Mouse (Mus musculus) forebrain, postnatal 0 days (tissue): Measurements from ENCODE around the gene Mipep. TPM values are rescaled to one million over a fixed set of nuclear protein-coding genes. Genes with fewer than 3 reads are reported as not detected.
A peak's percentile ranks its signal among the peaks of the same experiment; 100 is the strongest.

Experiments
- ATAC-seq: fragments of 200-750 bp; cut with Nextera tagmentation; 2 replicates; pipeline ENCODE4 v1.8.0; 2017; ENCODE audit warnings: mild to moderate bottlenecking, moderate library complexity
- DNase-seq: peaks from one replicate; pipeline ENCODE4 v3.0.0-alpha.2; 2015
- H3K27ac ChIP-seq: fragments of 300-500 bp; sonication (generic); 2 replicates; pipeline ENCODE4 v1.5.1; 2014; ENCODE audit warnings: low read depth, mild to moderate bottlenecking, antibody characterized with exemption, low read length, moderate library complexity, mixed read lengths
- H3K27me3 ChIP-seq: fragments of 300-500 bp; sonication (generic); 2 replicates; pipeline ENCODE4 v1.6.1; 2014; ENCODE audit warnings: mild to moderate bottlenecking, low read length, mixed read lengths; ENCODE audit not compliant: insufficient read depth
- H3K36me3 ChIP-seq: fragments of 300-500 bp; sonication (generic); 2 replicates; pipeline ENCODE4 v1.6.1; 2014; ENCODE audit warnings: mild to moderate bottlenecking, moderate library complexity; ENCODE audit not compliant: insufficient read depth
- H3K4me1 ChIP-seq: fragments of 300-500 bp; sonication (generic); 2 replicates; pipeline ENCODE4 v1.6.1; 2014; ENCODE audit warnings: antibody characterized with exemption; ENCODE audit not compliant: insufficient read depth
- H3K4me2 ChIP-seq: fragments of 300-500 bp; sonication (generic); 2 replicates; pipeline ENCODE4 v1.6.1; 2014; ENCODE audit warnings: low read depth, mild to moderate bottlenecking, moderate library complexity
- H3K4me3 ChIP-seq: fragments of 300-500 bp; sonication (generic); 2 replicates; pipeline ENCODE4 v1.5.1; 2014; ENCODE audit warnings: low read depth, low read length, mixed read lengths
- H3K9ac ChIP-seq: fragments of 300-500 bp; sonication (generic); 2 replicates; pipeline ENCODE4 v1.6.1; 2014; ENCODE audit warnings: mild to moderate bottlenecking
- H3K9me3 ChIP-seq: fragments of 300-500 bp; sonication (generic); 2 replicates; pipeline ENCODE4 v1.6.1; 2016; ENCODE audit warnings: low read length
- CTCF ChIP-seq: sonication (generic); IDR thresholded peaks from 2 replicates; pipeline ENCODE4 v1.5.1; 2016; ENCODE audit warnings: antibody characterized with exemption, control low read depth, low read depth
- WGBS: fragments of 180-500 bp; shearing (Covaris S2); extraction: QIAGEN DNeasy Blood & Tissue Kit; methylation state at CpG from one replicate; pipeline ENCODE4 v1.1.7; 2014; 5-methylcytosine and 5-hydroxymethylcytosine counted together
- polyA plus RNA-seq: library from polyadenylated mRNA; unstranded; fragments of >200 nt; fragmentation: Nextera tagmentation; extraction: Ambion mirVana; gene quantifications from 2 replicates; pipeline ENCODE4 v1.2.1, GENCODE M21; 2015
- total RNA-seq: library from RNA; depleted of rRNA; stranded (reverse); fragments of >200 nt; gene quantifications from 2 replicates; pipeline ENCODE4 v1.2.3, GENCODE M21; 2014

Gene Mipep
- total and polyA plus RNA-seq, 2 experiments from 2014 or later: 19.4 to 27.4 TPM

DNA sequence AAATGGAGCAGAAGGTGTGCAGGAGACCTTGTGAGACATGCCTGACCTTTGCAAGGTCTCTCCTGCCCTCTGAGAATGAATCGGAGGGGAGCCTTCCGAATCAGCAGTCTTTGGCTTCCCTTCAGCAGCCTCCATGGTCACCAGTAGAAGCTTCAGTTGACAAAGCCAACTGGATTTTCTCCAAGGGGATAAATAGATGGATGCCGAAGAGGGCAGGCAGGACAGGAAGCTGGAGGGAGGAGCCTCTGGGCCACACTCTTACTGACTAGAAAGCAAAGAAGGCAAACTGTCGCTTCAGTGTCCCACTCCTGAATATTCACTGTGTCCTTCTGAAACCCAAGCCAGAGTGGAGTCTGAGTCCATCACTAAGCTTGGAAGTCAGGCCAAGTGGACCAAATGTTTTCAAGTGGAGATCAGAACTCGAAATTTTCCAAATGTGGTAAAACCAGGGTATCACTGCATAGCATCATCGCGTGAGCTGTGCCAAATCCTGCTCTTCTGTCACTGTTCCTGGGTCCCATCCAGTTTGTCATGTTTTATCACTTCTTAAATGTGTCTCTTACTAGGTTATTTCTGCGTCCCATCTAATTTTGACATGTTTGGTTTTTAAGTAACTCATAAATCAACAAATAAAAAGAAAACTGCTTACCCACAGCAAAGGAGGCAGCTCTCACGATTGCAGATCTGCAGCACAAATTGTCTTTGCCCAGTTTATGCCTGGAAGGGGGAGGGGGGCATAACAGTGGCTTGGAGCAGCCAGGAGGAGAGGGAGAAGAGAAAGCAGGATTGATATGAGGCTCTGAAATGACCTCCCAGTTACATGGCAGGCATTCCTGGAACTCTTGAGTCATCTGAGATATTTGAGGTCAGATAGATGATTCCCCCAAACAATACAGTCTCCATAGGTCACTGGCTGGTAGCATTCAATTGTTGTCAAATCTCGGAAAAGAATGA, 122.3 kb downstream of the Mipep start:
- peak; percentile 18; the same call in 1 of the 2 replicates for ATAC-seq
- Histone ChIP-seq H3K4me1 (no peaks in the 10 kb centered on the region), H3K9me3 (no peaks in the 10 kb centered on the region), H3K4me3 (no peak overlapping the region), H3K27me3 (no peaks in the 10 kb centered on the region), H3K9ac (no peak overlapping the region), H3K36me3 (peaks cover 9% of the 10 kb centered on the region), H3K4me2 (no peak overlapping the region), H3K27ac (no peak overlapping the region)
- WGBS: 75% methylated on average over 10 of the region's 10 CpGs
- TF ChIP-seq CTCF: no peak
- no peak for DNase-seq

DNA sequence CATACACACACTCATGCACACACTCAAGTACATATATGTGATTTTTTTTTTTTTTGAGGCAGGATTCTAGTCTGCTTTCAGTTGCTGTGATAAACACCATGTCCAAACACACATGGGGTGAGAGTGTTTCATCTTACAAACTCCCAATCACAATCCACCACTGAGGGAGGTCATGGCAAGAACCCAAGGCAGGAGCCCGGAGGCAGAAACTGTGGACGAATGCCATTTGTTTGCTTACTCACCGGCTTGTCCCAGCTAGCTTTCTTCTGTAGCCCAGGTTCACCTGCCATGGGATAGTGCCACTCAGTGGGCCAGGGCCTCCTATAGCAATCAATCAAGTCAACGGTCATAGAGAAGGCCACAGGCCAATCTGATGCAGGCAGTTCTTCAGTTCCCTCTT, 125.0 kb downstream of the Mipep start:
- Histone ChIP-seq H3K36me3 (peaks cover 3% of the 10 kb centered on the region), H3K4me2 (no peak overlapping the region), H3K9ac (no peak overlapping the region), H3K27me3 (no peaks in the 10 kb centered on the region), H3K4me1 (no peaks in the 10 kb centered on the region), H3K27ac (no peak overlapping the region), H3K4me3 (no peak overlapping the region), H3K9me3 (no peaks in the 10 kb centered on the region)
- no peak for TF ChIP-seq CTCF
- ATAC-seq (no peak), DNase-seq (no peak)
- WGBS: 87% methylated on average over 4 of the region's 4 CpGs

GRCm38 (mm10) chr14:60910506-60911444, 126.4 kb downstream of the Mipep start:
- WGBS: 89% methylated on average over 12 of the region's 12 CpGs
- no peak for TF ChIP-seq CTCF
- DNase-seq: no peak

DNA sequence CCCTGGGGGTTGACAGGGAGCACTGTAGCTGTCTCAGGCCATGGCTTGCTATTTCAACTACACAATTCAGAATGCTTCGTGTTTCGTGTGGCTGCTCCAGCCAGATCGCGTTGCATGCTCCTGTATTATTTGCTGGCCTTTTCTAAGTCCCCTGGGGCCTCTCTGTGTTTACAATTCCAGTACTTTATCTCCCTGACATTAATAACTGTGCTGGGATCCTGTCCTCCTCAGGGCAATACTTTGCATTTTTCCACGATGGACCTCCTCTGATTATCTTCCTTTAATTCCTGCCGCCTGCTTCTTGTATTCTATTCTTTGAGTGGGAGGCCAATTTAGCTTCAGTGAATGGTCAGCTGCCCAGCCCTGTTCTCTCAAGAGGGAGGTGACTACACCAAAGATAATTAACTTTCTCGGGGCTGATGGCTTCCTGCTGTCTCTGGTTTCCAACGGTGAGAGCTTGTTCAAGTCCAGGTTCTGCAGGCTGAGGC, 128.7 kb downstream of the Mipep start:
- H3K4me3 ChIP-seq: no peak overlapping the region
- no peaks in the 10 kb centered on the region for H3K36me3 ChIP-seq
- no peak for DNase-seq
- H3K27ac ChIP-seq: no peak overlapping the region
- no peak for ATAC-seq
- no peaks in the 10 kb centered on the region for H3K27me3 ChIP-seq
- TF ChIP-seq CTCF: no peak
- H3K4me2 ChIP-seq: no peak overlapping the region
- no peaks in the 10 kb centered on the region for H3K9me3 ChIP-seq
- 10% methylated on average over 8 of the region's 8 CpGs for WGBS
- no peaks in the 10 kb centered on the region for H3K4me1 ChIP-seq
- no peak overlapping the region for H3K9ac ChIP-seq

More at GRCm38 (mm10) chr14:60910506-60911444, 126.4 kb downstream of the Mipep start:
- Histone ChIP-seq H3K27me3 (no peaks in the 10 kb centered on the region), H3K4me1 (no peaks in the 10 kb centered on the region), H3K27ac (no peak overlapping the region), H3K9ac (no peak overlapping the region), H3K4me3 (no peak overlapping the region), H3K36me3 (no peaks in the 10 kb centered on the region), H3K9me3 (no peaks in the 10 kb centered on the region), H3K4me2 (no peak overlapping the region)
- 0 out of 2 replicates have a peak, but pooled peaks have one; percentile 27 for ATAC-seq

DNA sequence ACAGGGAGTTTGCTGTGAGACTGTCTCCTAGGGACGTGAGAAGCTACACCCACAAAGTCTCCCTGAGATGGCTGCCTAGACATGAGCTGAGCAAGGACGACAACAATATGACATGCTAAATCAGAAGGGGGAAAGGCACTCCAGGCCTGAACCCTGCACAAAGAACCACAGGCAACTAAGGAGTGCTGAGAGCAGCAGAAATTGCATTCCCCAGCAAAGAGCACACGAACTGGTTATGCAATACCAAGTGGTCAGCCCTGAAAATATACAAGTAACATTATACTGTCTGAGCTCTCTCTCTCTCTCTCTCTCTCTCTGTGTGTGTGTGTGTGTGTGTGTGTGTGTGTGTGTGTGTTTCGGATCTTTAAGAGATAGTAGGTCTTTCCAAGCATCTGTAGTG, 132.3 kb downstream of the Mipep start:
- H3K9ac ChIP-seq: no peak overlapping the region
- WGBS: 60% methylated on average over 4 of the region's 4 CpGs
- no peak for DNase-seq
- no peak for TF ChIP-seq CTCF
- H3K27me3 ChIP-seq: no peaks in the 10 kb centered on the region
- no peak overlapping the region for H3K4me3 ChIP-seq
- no peaks in the 10 kb centered on the region for H3K36me3 ChIP-seq
- no peaks in the 10 kb centered on the region for H3K9me3 ChIP-seq
- H3K4me2 ChIP-seq: no peak overlapping the region
- no peak overlapping the region for H3K27ac ChIP-seq
- no peak for ATAC-seq
- H3K4me1 ChIP-seq: no peaks in the 10 kb centered on the region

- DNase-seq: no peak
- H3K36me3 ChIP-seq: no peaks in the 10 kb centered on the region
- no peak for ATAC-seq
- no peak overlapping the region for H3K27ac ChIP-seq
- no peaks in the 10 kb centered on the region for H3K4me1 ChIP-seq
- no peak for TF ChIP-seq CTCF
- no peak overlapping the region for H3K9ac ChIP-seq
- H3K4me3 ChIP-seq: no peak overlapping the region
- 28% methylated on average over 1 of the region's 1 CpGs for WGBS
- no peak overlapping the region for H3K4me2 ChIP-seq
- no peaks in the 10 kb centered on the region for H3K9me3 ChIP-seq
- no peaks in the 10 kb centered on the region for H3K27me3 ChIP-seq
Measured at GRCm38 (mm10) chr14:60926011-60926410, 141.6 kb downstream of the Mipep start.

- no peak overlapping the region for H3K9ac ChIP-seq
- ATAC-seq (no peak), DNase-seq (no peak)
- H3K4me2 ChIP-seq: no peak overlapping the region
- no peak overlapping the region for H3K4me3 ChIP-seq
- no peaks in the 10 kb centered on the region for H3K9me3 ChIP-seq
- no peaks in the 10 kb centered on the region for H3K4me1 ChIP-seq
- H3K27me3 ChIP-seq: no peaks in the 10 kb centered on the region
- H3K36me3 ChIP-seq: no peaks in the 10 kb centered on the region
- TF ChIP-seq CTCF: no peak
- WGBS: 83% methylated on average over 5 of the region's 5 CpGs
- H3K27ac ChIP-seq: no peak overlapping the region
Measured at GRCm38 (mm10) chr14:60935705-60936104, 151.3 kb downstream of the Mipep start.
